Mouse (Mus musculus): Measurements from ENCODE around the gene Kdf1. TPM values are rescaled to one million over a fixed set of nuclear protein-coding genes. Genes with fewer than 3 reads are reported as not detected.

The Kdf1 gene
- polyA plus RNA-seq, 1 experiment from 2014 or later: 0.20 TPM

- H3K9me3 ChIP-seq (ENCODE audit: control insufficient read depth, low read length): no peaks in the 10 kb centered on the region
Measured at GRCm38 (mm10) chr4:133494432-133494831, 24.3 kb upstream of the Kdf1 start.

GRCm38 (mm10) chr4:133494867-133495266 lies 23.9 kb upstream of the Kdf1 start:
- Histone ChIP-seq H3K27ac (ENCODE audit: low read depth, low read length) (no peak overlapping the region), H3K4me2 (ENCODE audit: low read depth, low read length) (no peak overlapping the region), H3K27me3 (ENCODE audit: control insufficient read depth, insufficient read depth, low read length) (peaks cover 38% of the 10 kb centered on the region), H3K36me3 (ENCODE audit: control insufficient read depth, insufficient read depth, low read length) (no peaks in the 10 kb centered on the region), H3K4me1 (ENCODE audit: control insufficient read depth, insufficient read depth, low read length) (peaks cover 5% of the 10 kb centered on the region; the same call in 1 of the 2 replicates), H3K4me3 (ENCODE audit: low read depth, low read length) (no peak overlapping the region), H3K9me3 (ENCODE audit: control insufficient read depth, low read length) (no peaks in the 10 kb centered on the region), H3K9ac (replicated peaks; ENCODE audit: low read depth, low read length) (no peak overlapping the region)
- WGBS: 64% methylated on average over 4 of the region's 4 CpGs
- ATAC-seq (ENCODE audit: low read depth): no peak

More at GRCm38 (mm10) chr4:133494432-133494831, 24.3 kb upstream of the Kdf1 start:
- H3K36me3 ChIP-seq (ENCODE audit: control insufficient read depth, insufficient read depth, low read length): no peaks in the 10 kb centered on the region
- H3K27me3 ChIP-seq (ENCODE audit: control insufficient read depth, insufficient read depth, low read length): peaks cover 34% of the 10 kb centered on the region
- no peak for ATAC-seq (ENCODE audit: low read depth)
- H3K4me3 ChIP-seq (ENCODE audit: low read depth, low read length): peak overlapping the region; percentile 20; the same call in 1 of the 2 replicates
- peaks cover 5% of the 10 kb centered on the region; the same call in 1 of the 2 replicates for H3K4me1 ChIP-seq (ENCODE audit: control insufficient read depth, insufficient read depth, low read length)
- under 1% methylated on average over 12 of the region's 12 CpGs for WGBS
- H3K27ac ChIP-seq (ENCODE audit: low read depth, low read length): no peak overlapping the region
- no peak overlapping the region for H3K9ac ChIP-seq (replicated peaks; ENCODE audit: low read depth, low read length)
- H3K4me2 ChIP-seq (ENCODE audit: low read depth, low read length): peak overlapping the region; percentile 46

GRCm38 (mm10) chr4:133495711-133496110 lies 23.1 kb upstream of the Kdf1 start:
- no peaks in the 10 kb centered on the region for H3K36me3 ChIP-seq (ENCODE audit: control insufficient read depth, insufficient read depth, low read length)

GRCm38 (mm10) chr4:133496738-133497445 lies 21.9 kb upstream of the Kdf1 start:
- Histone ChIP-seq H3K9ac (replicated peaks; ENCODE audit: low read depth, low read length) (no peak overlapping the region; the same call in 1 of the 2 replicates), H3K4me2 (ENCODE audit: low read depth, low read length) (peak overlapping the region; percentile 99; the same call in 1 of the 2 replicates), H3K27ac (ENCODE audit: low read depth, low read length) (no peak overlapping the region), H3K27me3 (ENCODE audit: control insufficient read depth, insufficient read depth, low read length) (peaks cover 48% of the 10 kb centered on the region), H3K36me3 (ENCODE audit: control insufficient read depth, insufficient read depth, low read length) (no peaks in the 10 kb centered on the region), H3K4me1 (ENCODE audit: control insufficient read depth, insufficient read depth, low read length) (peaks cover 5% of the 10 kb centered on the region; the same call in 1 of the 2 replicates), H3K4me3 (ENCODE audit: low read depth, low read length) (peak overlapping the region; percentile 64), H3K9me3 (ENCODE audit: control insufficient read depth, low read length) (no peaks in the 10 kb centered on the region)
- no peak for ATAC-seq (ENCODE audit: low read depth)
- whole genome bisulfite sequencing: 23% methylated on average over 6 of the region's 6 CpGs

More at GRCm38 (mm10) chr4:133495711-133496110, 23.1 kb upstream of the Kdf1 start:
- Histone ChIP-seq H3K4me3 (ENCODE audit: low read depth, low read length) (no peak overlapping the region), H3K4me1 (ENCODE audit: control insufficient read depth, insufficient read depth, low read length) (peaks cover 5% of the 10 kb centered on the region; the same call in 1 of the 2 replicates), H3K9me3 (ENCODE audit: control insufficient read depth, low read length) (no peaks in the 10 kb centered on the region), H3K9ac (replicated peaks; ENCODE audit: low read depth, low read length) (no peak overlapping the region), H3K27me3 (ENCODE audit: control insufficient read depth, insufficient read depth, low read length) (peaks cover 43% of the 10 kb centered on the region), H3K27ac (ENCODE audit: low read depth, low read length) (no peak overlapping the region), H3K4me2 (ENCODE audit: low read depth, low read length) (no peak overlapping the region)
- no peak for ATAC-seq (ENCODE audit: low read depth)
- 31% methylated on average over 7 of the region's 7 CpGs for WGBS

- H3K27me3 ChIP-seq (ENCODE audit: control insufficient read depth, insufficient read depth, low read length): peaks cover 48% of the 10 kb centered on the region
Measured at GRCm38 (mm10) chr4:133497461-133498159, 21.2 kb upstream of the Kdf1 start.

GRCm38 (mm10) chr4:133498160-133498724 lies 20.5 kb upstream of the Kdf1 start, which contains the start of gene Trnp1:
Gene Trnp1 (minus strand): TSS chr4:133498550.
- peak within 1 kb of the TSS; percentile 99 for H3K4me2 ChIP-seq (ENCODE audit: low read depth, low read length)
- H3K9ac ChIP-seq (replicated peaks; ENCODE audit: low read depth, low read length): peak within 1 kb of the TSS; percentile 68
- peaks cover 5% of the 10 kb centered on the region; the same call in 1 of the 2 replicates for H3K4me1 ChIP-seq (ENCODE audit: control insufficient read depth, insufficient read depth, low read length)
- no peaks in the 10 kb centered on the region for H3K36me3 ChIP-seq (ENCODE audit: control insufficient read depth, insufficient read depth, low read length)
- peak within 1 kb of the TSS; percentile 64 for H3K4me3 ChIP-seq (ENCODE audit: low read depth, low read length)
- H3K9me3 ChIP-seq (ENCODE audit: control insufficient read depth, low read length): no peaks in the 10 kb centered on the region
- H3K27me3 ChIP-seq (ENCODE audit: control insufficient read depth, insufficient read depth, low read length): peaks cover 48% of the 10 kb centered on the region
- 0% methylated on average over 27 of the region's 53 CpGs for WGBS
- H3K27ac ChIP-seq (ENCODE audit: low read depth, low read length): peak within 1 kb of the TSS; percentile 10; the same call in 1 of the 2 replicates
- ATAC-seq (ENCODE audit: low read depth): peak; percentile 90

More at GRCm38 (mm10) chr4:133497461-133498159, 21.2 kb upstream of the Kdf1 start:
- Histone ChIP-seq H3K27ac (ENCODE audit: low read depth, low read length) (peak overlapping the region; percentile 10; the same call in 1 of the 2 replicates), H3K36me3 (ENCODE audit: control insufficient read depth, insufficient read depth, low read length) (no peaks in the 10 kb centered on the region), H3K4me2 (ENCODE audit: low read depth, low read length) (peak overlapping the region; percentile 99), H3K4me3 (ENCODE audit: low read depth, low read length) (peak overlapping the region; percentile 64), H3K9me3 (ENCODE audit: control insufficient read depth, low read length) (no peaks in the 10 kb centered on the region), H3K4me1 (ENCODE audit: control insufficient read depth, insufficient read depth, low read length) (peaks cover 5% of the 10 kb centered on the region; the same call in 1 of the 2 replicates), H3K9ac (replicated peaks; ENCODE audit: low read depth, low read length) (peak overlapping the region; percentile 68)
- ATAC-seq (ENCODE audit: low read depth): peak; percentile 62
- under 1% methylated on average over 54 of the region's 70 CpGs for WGBS

- Histone ChIP-seq H3K4me2 (ENCODE audit: low read depth, low read length) (no peak overlapping the region), H3K9me3 (ENCODE audit: control insufficient read depth, low read length) (no peaks in the 10 kb centered on the region), H3K27me3 (ENCODE audit: control insufficient read depth, insufficient read depth, low read length) (peaks cover 35% of the 10 kb centered on the region), H3K27ac (ENCODE audit: low read depth, low read length) (no peak overlapping the region), H3K4me3 (ENCODE audit: low read depth, low read length) (no peak overlapping the region), H3K4me1 (ENCODE audit: control insufficient read depth, insufficient read depth, low read length) (peaks cover 5% of the 10 kb centered on the region; the same call in 1 of the 2 replicates), H3K9ac (replicated peaks; ENCODE audit: low read depth, low read length) (no peak overlapping the region), H3K36me3 (ENCODE audit: control insufficient read depth, insufficient read depth, low read length) (no peaks in the 10 kb centered on the region)
- ATAC-seq (ENCODE audit: low read depth): no peak
- WGBS: 64% methylated on average over 7 of the region's 7 CpGs
Measured at GRCm38 (mm10) chr4:133501514-133501913, 17.2 kb upstream of the Kdf1 start.

- no peak overlapping the region for H3K4me2 ChIP-seq (ENCODE audit: low read depth, low read length)
- no peak overlapping the region for H3K4me3 ChIP-seq (ENCODE audit: low read depth, low read length)
- H3K27ac ChIP-seq (ENCODE audit: low read depth, low read length): no peak overlapping the region
- ATAC-seq (ENCODE audit: low read depth): no peak
- no peaks in the 10 kb centered on the region for H3K4me1 ChIP-seq (ENCODE audit: control insufficient read depth, insufficient read depth, low read length)
- H3K36me3 ChIP-seq (ENCODE audit: control insufficient read depth, insufficient read depth, low read length): no peaks in the 10 kb centered on the region
- no peaks in the 10 kb centered on the region for H3K9me3 ChIP-seq (ENCODE audit: control insufficient read depth, low read length)
- H3K9ac ChIP-seq (replicated peaks; ENCODE audit: low read depth, low read length): no peak overlapping the region
- 66% methylated on average over 5 of the region's 5 CpGs for WGBS
- H3K27me3 ChIP-seq (ENCODE audit: control insufficient read depth, insufficient read depth, low read length): peaks cover 15% of the 10 kb centered on the region
Measured at GRCm38 (mm10) chr4:133504300-133504699, 14.5 kb upstream of the Kdf1 start.
